Mouse (Mus musculus): Measurements from ENCODE around the gene Exog.

- peak; percentile 98 for TF ChIP-seq CTCF (IDR thresholded peaks at IDR 0.05)
- no peak for TF ChIP-seq EP300 (IDR thresholded peaks at IDR 0.05)
Measured at GRCm38 (mm10) chr9:119430311-119430710, 14.4 kb upstream of the Exog start.
